Mouse (Mus musculus): ENCODE results near the gene Bbx. TPM values are rescaled to one million over a fixed set of nuclear protein-coding genes. Genes with fewer than 3 reads are reported as not detected.

Gene Bbx
- polyA plus RNA-seq, 2 experiments, result 13.4 to 30.9 TPM

GRCm38 (mm10) chr16:50211727-50212126 is 220.5 kb downstream of the Bbx start:
- no peak for TF ChIP-seq POLR2A (IDR thresholded peaks at IDR 0.05; ENCODE audit: borderline replicate concordance, extremely low read depth, insufficient read depth, insufficient read length)
- H3K4me2 ChIP-seq (replicated peaks; ENCODE audit: low read depth, low read length, severe bottlenecking), result no peak overlapping the region
- WGBS, result 90% methylated on average over 4 of the region's 4 CpGs
- DNase-seq (ENCODE audit: low spot score) (no peak), ATAC-seq (ENCODE audit: low FRiP score, low read depth) (no peak)
- no peak overlapping the region for H3K9ac ChIP-seq (ENCODE audit: low read depth, low read length, severe bottlenecking)
- H3K4me3 ChIP-seq (replicated peaks; ENCODE audit: low read length), result no peak overlapping the region
- H3K27me3 ChIP-seq (ENCODE audit: control insufficient read depth, insufficient read depth, low read length), result no peaks in the 10 kb centered on the region
- no peak overlapping the region for H3K27ac ChIP-seq (replicated peaks; ENCODE audit: low read depth, low read length)
- H3K9me3 ChIP-seq (ENCODE audit: control insufficient read depth, low read length), result no peaks in the 10 kb centered on the region
- H3K36me3 ChIP-seq (ENCODE audit: control insufficient read depth, insufficient read depth, low read length), result no peaks in the 10 kb centered on the region
- H3K4me1 ChIP-seq (ENCODE audit: control insufficient read depth, insufficient read depth, low read length), result 0 out of 2 replicates have a peak, but pooled peaks cover 3% of the 10 kb centered on the region

- H3K4me1 ChIP-seq (ENCODE audit: control insufficient read depth, insufficient read depth, low read length), result 0 out of 2 replicates have a peak, but pooled peaks cover 3% of the 10 kb centered on the region
- H3K9ac ChIP-seq (ENCODE audit: low read depth, low read length, severe bottlenecking), result no peak overlapping the region
- TF ChIP-seq POLR2A (IDR thresholded peaks at IDR 0.05; ENCODE audit: borderline replicate concordance, extremely low read depth, insufficient read depth, insufficient read length), result no peak
- 70% methylated on average over 6 of the region's 6 CpGs for WGBS
- ATAC-seq (ENCODE audit: low FRiP score, low read depth) (no peak), DNase-seq (ENCODE audit: low spot score) (no peak)
- H3K9me3 ChIP-seq (ENCODE audit: control insufficient read depth, low read length), result no peaks in the 10 kb centered on the region
- no peak overlapping the region for H3K27ac ChIP-seq (replicated peaks; ENCODE audit: low read depth, low read length)
- no peak overlapping the region for H3K4me2 ChIP-seq (replicated peaks; ENCODE audit: low read depth, low read length, severe bottlenecking)
- no peaks in the 10 kb centered on the region for H3K36me3 ChIP-seq (ENCODE audit: control insufficient read depth, insufficient read depth, low read length)
- H3K27me3 ChIP-seq (ENCODE audit: control insufficient read depth, insufficient read depth, low read length), result no peaks in the 10 kb centered on the region
- H3K4me3 ChIP-seq (replicated peaks; ENCODE audit: low read length), result no peak overlapping the region
These were observed 221.0 kb downstream of the Bbx start for GRCm38 (mm10) chr16:50211231-50211630.

- no peak for TF ChIP-seq POLR2A (IDR thresholded peaks at IDR 0.05; ENCODE audit: borderline replicate concordance, extremely low read depth, insufficient read depth, insufficient read length)
- H3K27ac ChIP-seq (replicated peaks; ENCODE audit: low read depth, low read length), result peak overlapping the region; percentile 48; the same call in 1 of the 2 replicates
- ATAC-seq (ENCODE audit: low FRiP score, low read depth), result no peak
These were observed 221.4 kb downstream of the Bbx start for GRCm38 (mm10) chr16:50210742-50211141.

GRCm38 (mm10) chr16:50204944-50205343 is 227.2 kb downstream of the Bbx start:
- DNase-seq (ENCODE audit: low spot score) (no peak), ATAC-seq (ENCODE audit: low FRiP score, low read depth) (no peak)
- Histone ChIP-seq H3K27me3 (ENCODE audit: control insufficient read depth, insufficient read depth, low read length) (no peaks in the 10 kb centered on the region), H3K27ac (replicated peaks; ENCODE audit: low read depth, low read length) (no peak overlapping the region), H3K9me3 (ENCODE audit: control insufficient read depth, low read length) (no peaks in the 10 kb centered on the region), H3K4me3 (replicated peaks; ENCODE audit: low read length) (no peak overlapping the region), H3K36me3 (ENCODE audit: control insufficient read depth, insufficient read depth, low read length) (peaks cover 15% of the 10 kb centered on the region), H3K4me1 (ENCODE audit: control insufficient read depth, insufficient read depth, low read length) (peaks cover 7% of the 10 kb centered on the region), H3K4me2 (replicated peaks; ENCODE audit: low read depth, low read length, severe bottlenecking) (no peak overlapping the region), H3K9ac (ENCODE audit: low read depth, low read length, severe bottlenecking) (no peak overlapping the region)
- WGBS, result 83% methylated on average over 3 of the region's 3 CpGs
- TF ChIP-seq POLR2A (IDR thresholded peaks at IDR 0.05; ENCODE audit: borderline replicate concordance, extremely low read depth, insufficient read depth, insufficient read length), result no peak

More at GRCm38 (mm10) chr16:50210742-50211141, 221.4 kb downstream of the Bbx start:
- Histone ChIP-seq H3K4me3 (replicated peaks; ENCODE audit: low read length) (no peak overlapping the region), H3K36me3 (ENCODE audit: control insufficient read depth, insufficient read depth, low read length) (no peaks in the 10 kb centered on the region), H3K9ac (ENCODE audit: low read depth, low read length, severe bottlenecking) (no peak overlapping the region), H3K4me2 (replicated peaks; ENCODE audit: low read depth, low read length, severe bottlenecking) (no peak overlapping the region), H3K27me3 (ENCODE audit: control insufficient read depth, insufficient read depth, low read length) (no peaks in the 10 kb centered on the region), H3K9me3 (ENCODE audit: control insufficient read depth, low read length) (no peaks in the 10 kb centered on the region), H3K4me1 (ENCODE audit: control insufficient read depth, insufficient read depth, low read length) (peaks cover 8% of the 10 kb centered on the region)
- WGBS, result 82% methylated on average over 2 of the region's 2 CpGs
- no peak for DNase-seq (ENCODE audit: low spot score)

GRCm38 (mm10) chr16:50201546-50202151 is 230.5 kb downstream of the Bbx start:
- H3K9me3 ChIP-seq (ENCODE audit: control insufficient read depth, low read length), result no peaks in the 10 kb centered on the region
- H3K36me3 ChIP-seq (ENCODE audit: control insufficient read depth, insufficient read depth, low read length), result peaks cover 31% of the 10 kb centered on the region
- DNase-seq (ENCODE audit: low spot score) (no peak), ATAC-seq (ENCODE audit: low FRiP score, low read depth) (no peak)
- WGBS, result 87% methylated on average over 7 of the region's 7 CpGs
- no peak overlapping the region for H3K9ac ChIP-seq (ENCODE audit: low read depth, low read length, severe bottlenecking)
- no peak overlapping the region for H3K4me2 ChIP-seq (replicated peaks; ENCODE audit: low read depth, low read length, severe bottlenecking)
- no peak for TF ChIP-seq POLR2A (IDR thresholded peaks at IDR 0.05; ENCODE audit: borderline replicate concordance, extremely low read depth, insufficient read depth, insufficient read length)
- H3K4me1 ChIP-seq (ENCODE audit: control insufficient read depth, insufficient read depth, low read length), result peaks cover 7% of the 10 kb centered on the region
- no peaks in the 10 kb centered on the region for H3K27me3 ChIP-seq (ENCODE audit: control insufficient read depth, insufficient read depth, low read length)
- no peak overlapping the region for H3K27ac ChIP-seq (replicated peaks; ENCODE audit: low read depth, low read length)
- no peak overlapping the region for H3K4me3 ChIP-seq (replicated peaks; ENCODE audit: low read length)

Measured in limb, embryonic 14.5 days (tissue).